Mouse (Mus musculus) forebrain, embryonic 15.5 days (tissue): ENCODE measurements at regions not wholly inside any gene's neighbourhood (a gene's known extent, or its start where the extent isn't known, plus 50 kb on each side); places are given as distances from the start of the nearest gene placed in this dataset.

ENCODE experiments used
- ATAC-seq: fragments of 200-750 bp; cut with Nextera tagmentation; replicated peaks from 2 replicates; pipeline ENCODE4 v1.8.0; 2017; ENCODE audit warnings: mild to moderate bottlenecking, moderate TSS enrichment, moderate library complexity
- H3K27ac ChIP-seq: fragments of 300-500 bp; sonication (generic); replicated peaks from 2 replicates; pipeline ENCODE4 v1.5.1; 2015; ENCODE audit warnings: mild to moderate bottlenecking, inconsistent platforms
- H3K27me3 ChIP-seq: fragments of 300-500 bp; sonication (generic); 2 replicates; pipeline ENCODE4 v1.6.1; 2015; ENCODE audit warnings: inconsistent platforms
- H3K36me3 ChIP-seq: fragments of 300-500 bp; sonication (generic); 2 replicates; pipeline ENCODE4 v1.6.1; 2015; ENCODE audit warnings: mild to moderate bottlenecking, inconsistent platforms
- H3K4me1 ChIP-seq: fragments of 300-500 bp; sonication (generic); 2 replicates; pipeline ENCODE4 v1.6.1; 2015; ENCODE audit warnings: inconsistent platforms
- H3K4me2 ChIP-seq: fragments of 300-500 bp; sonication (generic); replicated peaks from 2 replicates; pipeline ENCODE4 v1.6.1; 2015; ENCODE audit warnings: mild to moderate bottlenecking, inconsistent platforms
- H3K4me3 ChIP-seq: fragments of 300-500 bp; sonication (generic); 2 replicates; pipeline ENCODE4 v1.5.1; 2015; ENCODE audit warnings: mild to moderate bottlenecking, inconsistent platforms
- H3K9ac ChIP-seq: fragments of 300-500 bp; sonication (generic); replicated peaks from 2 replicates; pipeline ENCODE4 v1.6.1; 2015; ENCODE audit warnings: mild to moderate bottlenecking, inconsistent platforms
- H3K9me3 ChIP-seq: fragments of 300-500 bp; sonication (generic); 2 replicates; pipeline ENCODE4 v1.6.1; 2016; ENCODE audit warnings: inconsistent platforms
- WGBS: fragments of 180-500 bp; shearing (Covaris S2); methylation state at CpG from one replicate; pipeline ENCODE4 v1.1.7; 2015; ENCODE audit warnings: mixed read lengths; 5-methylcytosine and 5-hydroxymethylcytosine counted together

- 89% methylated on average over 1 of the region's 1 CpGs for WGBS
Observed at GRCm38 (mm10) chr13:7306995-7307394, 658.4 kb upstream of the Pfkp start.

DNA sequence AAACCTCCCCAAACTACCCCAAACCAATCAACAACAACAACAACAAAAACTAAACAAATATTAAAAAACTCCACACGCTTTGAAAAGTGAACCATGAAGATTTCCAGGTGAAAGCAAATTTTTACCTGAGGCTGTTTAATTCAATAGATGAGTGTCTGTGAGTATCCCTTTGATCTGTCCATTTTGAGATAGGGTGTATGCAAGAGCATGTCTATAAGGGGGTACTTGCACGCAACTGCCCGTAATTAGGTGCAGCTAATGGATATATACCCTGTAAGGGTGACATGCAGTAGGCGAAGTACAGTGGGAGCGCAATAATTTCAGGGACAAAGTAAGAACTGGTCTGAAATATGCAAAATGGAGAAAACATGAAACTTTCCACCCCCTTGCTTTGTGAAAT lies 658.8 kb upstream of the Pfkp start:
- Histone ChIP-seq H3K9ac (no peak overlapping the region), H3K4me2 (no peak overlapping the region), H3K9me3 (no peaks in the 10 kb centered on the region), H3K27ac (no peak overlapping the region), H3K4me1 (no peaks in the 10 kb centered on the region), H3K36me3 (no peaks in the 10 kb centered on the region), H3K4me3 (no peak overlapping the region), H3K27me3 (no peaks in the 10 kb centered on the region)
- WGBS = 95% methylated on average over 5 of the region's 5 CpGs
- ATAC-seq = no peak

More at GRCm38 (mm10) chr13:7306995-7307394, 658.4 kb upstream of the Pfkp start:
- Histone ChIP-seq H3K4me1 (no peaks in the 10 kb centered on the region), H3K4me2 (no peak overlapping the region), H3K36me3 (no peaks in the 10 kb centered on the region), H3K9ac (no peak overlapping the region), H3K27ac (no peak overlapping the region), H3K27me3 (no peaks in the 10 kb centered on the region), H3K9me3 (no peaks in the 10 kb centered on the region), H3K4me3 (no peak overlapping the region)
- no peak for ATAC-seq

DNA sequence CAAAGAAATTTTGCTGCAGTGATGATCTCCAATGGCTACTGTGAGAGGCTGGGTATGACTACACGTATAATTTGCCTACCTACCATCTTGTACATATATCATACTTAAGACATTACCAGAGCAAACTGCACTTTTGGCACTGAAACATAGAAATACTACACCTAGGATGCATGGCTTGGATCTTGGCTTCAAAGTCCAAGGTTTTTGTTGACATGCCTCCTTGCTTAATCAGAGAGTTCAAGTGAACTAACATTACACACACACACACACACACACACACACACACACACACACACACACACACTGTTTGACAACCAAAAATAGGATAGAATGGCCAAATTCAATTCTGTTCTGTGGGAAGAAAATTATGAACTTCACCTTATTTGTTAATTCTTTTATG lies 664.9 kb upstream of the Pfkp start:
- Histone ChIP-seq H3K4me3 (no peak overlapping the region), H3K36me3 (no peaks in the 10 kb centered on the region), H3K27me3 (no peaks in the 10 kb centered on the region), H3K4me2 (no peak overlapping the region), H3K27ac (no peak overlapping the region), H3K9ac (no peak overlapping the region), H3K4me1 (no peaks in the 10 kb centered on the region), H3K9me3 (no peaks in the 10 kb centered on the region)
- ATAC-seq = no peak
- 98% methylated on average over 1 of the region's 1 CpGs for WGBS

GRCm38 (mm10) chr13:7330151-7330550 lies 681.6 kb upstream of the Pfkp start:
- no peak for ATAC-seq
- no peak overlapping the region for H3K9ac ChIP-seq
- no peak overlapping the region for H3K4me3 ChIP-seq
- no peak overlapping the region for H3K4me2 ChIP-seq
- no peaks in the 10 kb centered on the region for H3K27me3 ChIP-seq
- no peaks in the 10 kb centered on the region for H3K4me1 ChIP-seq
- no peak overlapping the region for H3K27ac ChIP-seq
- H3K9me3 ChIP-seq = no peaks in the 10 kb centered on the region
- 75% methylated on average over 2 of the region's 2 CpGs for WGBS
- H3K36me3 ChIP-seq = no peaks in the 10 kb centered on the region

- H3K27ac ChIP-seq = no peak overlapping the region
- H3K9me3 ChIP-seq = no peaks in the 10 kb centered on the region
- no peak overlapping the region for H3K9ac ChIP-seq
- WGBS = 78% methylated on average over 1 of the region's 1 CpGs
- no peak for ATAC-seq
- no peak overlapping the region for H3K4me2 ChIP-seq
- no peaks in the 10 kb centered on the region for H3K4me1 ChIP-seq
- no peak overlapping the region for H3K4me3 ChIP-seq
- H3K36me3 ChIP-seq = no peaks in the 10 kb centered on the region
- no peaks in the 10 kb centered on the region for H3K27me3 ChIP-seq
Observed at GRCm38 (mm10) chr13:7345760-7346159, 697.2 kb upstream of the Pfkp start.

DNA sequence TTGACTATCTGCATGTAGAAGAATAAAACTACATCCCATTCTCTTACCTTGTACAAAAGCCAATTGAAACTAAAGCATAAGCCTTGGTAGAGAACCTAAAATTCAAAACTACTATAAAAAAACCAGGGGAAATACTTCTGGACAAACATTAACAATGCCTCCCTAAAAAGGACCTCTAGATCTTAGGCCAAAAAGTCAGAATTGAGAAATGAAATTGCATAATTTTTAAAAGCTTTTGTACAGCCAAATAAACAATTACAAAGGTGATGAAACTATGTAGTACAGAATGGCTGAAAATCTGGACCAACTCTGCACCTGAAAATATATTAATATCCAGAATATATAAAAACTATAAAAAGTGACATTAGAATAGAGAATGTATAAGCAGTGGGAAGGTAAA lies 699.9 kb upstream of the Pfkp start:
- no peak for ATAC-seq
- Histone ChIP-seq H3K4me2 (no peak overlapping the region), H3K36me3 (no peaks in the 10 kb centered on the region), H3K27ac (no peak overlapping the region), H3K9me3 (no peaks in the 10 kb centered on the region), H3K4me1 (no peaks in the 10 kb centered on the region), H3K9ac (no peak overlapping the region), H3K4me3 (no peak overlapping the region), H3K27me3 (no peaks in the 10 kb centered on the region)

GRCm38 (mm10) chr13:7353011-7353410 lies 704.4 kb upstream of the Pfkp start:
- H3K9ac ChIP-seq = no peak overlapping the region
- H3K9me3 ChIP-seq = no peaks in the 10 kb centered on the region
- 72% methylated on average over 4 of the region's 4 CpGs for WGBS
- no peak overlapping the region for H3K4me3 ChIP-seq
- H3K27me3 ChIP-seq = no peaks in the 10 kb centered on the region
- no peak overlapping the region for H3K4me2 ChIP-seq
- no peaks in the 10 kb centered on the region for H3K36me3 ChIP-seq
- no peaks in the 10 kb centered on the region for H3K4me1 ChIP-seq
- H3K27ac ChIP-seq = no peak overlapping the region
- no peak for ATAC-seq

- ATAC-seq = no peak
- 80% methylated on average over 3 of the region's 3 CpGs for WGBS
- Histone ChIP-seq H3K27ac (no peak overlapping the region), H3K4me1 (no peaks in the 10 kb centered on the region), H3K4me3 (no peak overlapping the region), H3K9me3 (no peaks in the 10 kb centered on the region), H3K9ac (no peak overlapping the region), H3K4me2 (no peak overlapping the region), H3K27me3 (no peaks in the 10 kb centered on the region), H3K36me3 (no peaks in the 10 kb centered on the region)
Observed at GRCm38 (mm10) chr13:7357071-7357470, 708.5 kb upstream of the Pfkp start.

DNA sequence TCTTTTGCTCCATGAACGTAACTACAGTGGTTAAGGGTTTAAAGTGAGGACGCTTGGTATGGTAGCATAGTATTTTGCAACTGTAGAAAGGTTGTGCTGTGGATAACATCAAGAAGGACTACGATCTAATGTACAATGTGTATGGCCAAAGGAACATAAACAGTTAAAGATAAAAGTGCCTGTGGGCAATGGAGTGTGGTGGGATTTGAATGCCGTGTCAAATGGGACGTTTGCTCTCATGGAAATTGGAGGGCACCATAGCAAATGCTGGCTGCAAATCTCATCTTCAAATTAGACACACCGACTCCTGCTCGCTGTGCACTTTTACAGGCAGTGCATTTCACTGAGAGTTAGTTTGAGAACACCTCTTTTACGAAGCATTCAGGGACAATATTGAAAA lies 725.0 kb upstream of the Pfkp start:
- no peak overlapping the region for H3K9ac ChIP-seq
- no peaks in the 10 kb centered on the region for H3K36me3 ChIP-seq
- WGBS = 74% methylated on average over 8 of the region's 8 CpGs
- no peaks in the 10 kb centered on the region for H3K27me3 ChIP-seq
- no peaks in the 10 kb centered on the region for H3K9me3 ChIP-seq
- peaks cover 4% of the 10 kb centered on the region; the same call in 1 of the 2 replicates for H3K4me1 ChIP-seq
- H3K4me2 ChIP-seq = no peak overlapping the region
- ATAC-seq = no peak
- H3K27ac ChIP-seq = no peak overlapping the region
- H3K4me3 ChIP-seq = no peak overlapping the region

- Histone ChIP-seq H3K4me1 (peaks cover 4% of the 10 kb centered on the region; the same call in 1 of the 2 replicates), H3K9me3 (no peaks in the 10 kb centered on the region), H3K4me3 (no peak overlapping the region), H3K36me3 (no peaks in the 10 kb centered on the region), H3K9ac (no peak overlapping the region), H3K27ac (no peak overlapping the region), H3K27me3 (no peaks in the 10 kb centered on the region), H3K4me2 (no peak overlapping the region)
- WGBS = 55% methylated on average over 7 of the region's 7 CpGs
- ATAC-seq = peak; percentile 67; the same call in 1 of the 2 replicates
Observed at GRCm38 (mm10) chr13:7374993-7375627, 726.5 kb upstream of the Pfkp start.

DNA sequence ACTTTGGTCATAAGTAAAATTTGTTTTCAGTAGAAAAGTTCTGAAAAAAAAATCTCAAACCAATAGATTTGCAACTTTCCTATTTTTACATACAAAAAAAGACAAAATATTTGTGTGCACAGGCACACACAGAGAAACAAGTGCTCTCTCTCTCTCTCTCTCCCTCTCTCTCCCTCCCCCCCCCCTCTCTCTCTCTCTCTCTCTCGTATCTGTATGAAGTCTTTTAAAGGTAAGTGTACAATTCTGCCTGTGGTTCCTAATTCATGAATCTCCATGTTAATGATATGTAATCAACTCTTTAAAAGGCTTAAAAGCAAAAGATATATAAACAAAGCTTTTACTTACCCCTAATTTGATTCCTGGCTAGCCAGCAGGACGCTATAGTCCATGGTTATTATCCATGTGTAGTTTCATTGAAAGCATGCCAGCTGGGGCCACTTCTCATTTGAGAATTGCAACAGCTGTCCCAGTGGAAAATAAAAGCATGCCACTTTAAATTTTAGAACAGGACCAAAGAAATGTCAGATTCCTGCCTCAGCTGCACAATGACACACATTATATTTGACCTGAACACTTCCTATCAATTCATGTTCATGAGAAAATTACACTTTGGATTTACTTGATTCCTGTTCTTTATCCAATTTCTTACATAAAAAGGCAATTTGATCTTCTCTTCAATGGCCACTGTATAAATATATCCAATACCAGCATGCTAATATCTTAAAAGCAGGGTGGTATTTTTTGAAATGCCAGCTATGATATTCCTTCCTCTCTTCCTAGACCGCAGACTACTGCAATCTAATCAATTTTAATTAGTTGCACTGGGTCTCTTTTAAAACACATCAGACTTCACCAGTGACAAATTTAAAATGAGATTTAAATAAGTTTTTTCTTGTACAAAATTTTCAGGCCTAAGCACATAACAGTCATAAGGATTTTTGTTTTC lies 766.0 kb upstream of the Pfkp start:
- H3K27ac ChIP-seq = no peak overlapping the region
- H3K4me3 ChIP-seq = no peak overlapping the region
- ATAC-seq = peak; percentile 72
- H3K9ac ChIP-seq = no peak overlapping the region
- no peaks in the 10 kb centered on the region for H3K9me3 ChIP-seq
- H3K4me1 ChIP-seq = no peaks in the 10 kb centered on the region
- no peak overlapping the region for H3K4me2 ChIP-seq
- 17% methylated on average over 3 of the region's 3 CpGs for WGBS
- no peaks in the 10 kb centered on the region for H3K36me3 ChIP-seq
- no peaks in the 10 kb centered on the region for H3K27me3 ChIP-seq

DNA sequence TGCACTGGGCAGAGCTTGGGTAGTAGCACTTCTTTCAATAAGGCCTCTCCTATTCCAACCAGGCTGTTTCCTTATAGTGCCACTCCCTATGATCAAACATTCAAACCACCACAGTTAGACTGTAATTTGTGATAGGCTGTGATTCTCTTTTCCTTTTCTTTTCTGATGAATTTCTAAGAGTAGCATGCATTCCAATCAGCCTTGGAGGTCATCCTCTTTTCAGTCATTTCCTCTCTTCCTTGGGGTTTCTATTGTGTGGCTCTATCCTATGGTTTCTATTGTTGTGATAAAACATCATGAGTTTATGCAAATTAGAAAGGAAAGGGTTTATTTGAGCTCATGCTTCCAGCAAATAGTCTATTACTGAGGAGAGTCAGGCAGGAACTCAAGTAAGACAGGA lies 774.9 kb upstream of the Adarb2 start:
- H3K4me2 ChIP-seq = no peak overlapping the region
- no peak overlapping the region for H3K4me3 ChIP-seq
- H3K9me3 ChIP-seq = no peaks in the 10 kb centered on the region
- no peaks in the 10 kb centered on the region for H3K4me1 ChIP-seq
- H3K27ac ChIP-seq = no peak overlapping the region
- no peaks in the 10 kb centered on the region for H3K27me3 ChIP-seq
- no peaks in the 10 kb centered on the region for H3K36me3 ChIP-seq
- ATAC-seq = no peak
- H3K9ac ChIP-seq = no peak overlapping the region
